Mouse (Mus musculus): ENCODE results near the gene Inpp4a.

The Inpp4a gene

DNA sequence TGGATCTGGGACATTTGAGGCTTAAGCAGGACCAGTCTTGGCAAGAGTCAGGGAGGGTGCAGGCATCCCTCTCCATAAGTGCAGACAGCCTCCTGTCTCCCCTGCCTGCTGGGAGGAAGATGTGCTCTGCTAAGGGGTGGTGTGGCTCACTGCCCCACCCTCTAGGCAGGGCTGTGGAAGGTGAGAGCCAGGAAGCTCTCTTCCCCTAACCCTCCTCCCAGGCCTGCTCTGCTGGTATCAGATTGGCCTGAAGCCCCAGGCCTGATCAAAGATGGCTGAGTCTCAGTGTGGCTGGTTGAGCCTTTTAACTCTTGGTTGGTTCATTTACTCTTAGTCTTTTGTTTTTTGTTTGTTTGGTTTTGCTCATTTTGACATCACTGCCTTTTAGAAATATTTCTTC lies 110.0 kb downstream of the Inpp4a start:
- DNase-seq (ENCODE audit: low read depth, low spot score), result no peak

DNA sequence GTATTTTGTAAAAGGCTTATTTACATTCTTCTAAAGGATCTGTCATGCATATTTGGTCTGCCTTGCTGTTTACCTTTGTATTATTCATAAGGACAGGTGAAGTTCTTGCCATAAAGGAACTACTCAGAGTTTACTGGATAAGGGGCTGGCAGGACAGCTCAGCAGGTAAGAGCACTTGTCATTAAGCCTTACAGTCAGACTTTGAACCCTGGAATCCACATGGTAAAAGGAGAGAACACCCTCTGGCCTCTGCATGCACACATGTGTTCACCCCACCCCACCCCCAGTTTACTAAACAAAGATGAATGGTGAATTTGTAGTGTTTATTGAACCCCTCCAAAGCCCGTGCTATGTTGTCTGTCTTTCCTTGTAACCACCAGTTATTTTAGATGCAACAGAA lies 115.7 kb downstream of the Inpp4a start:
- no peak for DNase-seq (ENCODE audit: low read depth, low spot score)

DNA sequence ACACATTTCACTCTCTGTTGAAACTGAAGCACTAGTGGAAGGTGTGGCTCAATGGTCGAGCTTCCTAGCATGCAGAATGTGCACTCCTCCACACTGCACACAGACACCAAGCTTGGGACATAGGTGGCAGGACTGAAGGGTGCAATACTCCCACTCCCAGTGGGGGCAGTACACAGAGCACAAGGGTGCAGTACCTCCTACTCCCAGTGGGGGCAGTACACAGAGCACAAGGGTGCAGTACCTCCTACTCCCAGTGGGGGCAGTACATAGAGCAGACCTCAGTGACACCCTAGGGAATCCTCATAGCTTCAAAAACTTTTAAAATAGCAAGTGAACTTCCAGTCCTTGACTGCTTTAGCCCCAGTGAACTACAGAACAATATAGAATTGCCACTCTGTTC lies 119.8 kb downstream of the Inpp4a start:
- peak; percentile 58 for DNase-seq (ENCODE audit: low read depth, low spot score)

DNA sequence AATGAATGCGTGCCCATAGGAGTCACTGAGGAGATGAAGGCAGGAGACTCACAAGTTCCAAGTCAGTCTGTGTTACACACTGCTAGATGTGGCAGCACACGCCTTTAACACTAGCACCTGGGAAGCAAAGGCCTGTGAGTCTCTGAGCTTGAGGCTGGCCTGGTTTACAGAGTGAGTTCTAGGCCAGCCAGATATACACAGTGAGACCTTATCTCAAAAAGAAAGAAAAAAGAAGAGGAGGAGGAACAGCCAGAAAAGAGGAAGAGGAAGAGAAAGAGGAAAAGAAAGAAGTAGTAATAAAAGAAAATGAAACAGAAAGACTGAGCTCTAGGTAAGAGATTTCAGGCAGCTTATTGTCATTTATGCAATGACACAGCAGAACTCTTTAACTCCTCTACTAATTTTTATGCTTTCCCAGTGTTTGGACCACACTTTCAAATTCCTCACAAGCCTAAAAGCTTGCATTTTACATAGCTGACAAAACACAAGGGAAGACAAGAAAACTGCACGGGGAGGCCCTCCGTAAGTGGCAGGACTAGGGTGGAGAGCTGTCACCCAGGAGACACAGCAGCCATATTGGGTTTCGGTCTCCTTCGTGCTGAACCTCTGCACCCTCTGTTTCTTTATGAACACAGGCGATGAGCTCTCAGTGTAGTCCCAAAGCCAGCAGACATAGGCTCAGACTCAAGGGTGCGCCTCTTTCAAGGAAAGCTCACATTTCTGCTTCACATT lies 127.6 kb downstream of the Inpp4a start:
- DNase-seq (ENCODE audit: low read depth, low spot score), result no peak

DNA sequence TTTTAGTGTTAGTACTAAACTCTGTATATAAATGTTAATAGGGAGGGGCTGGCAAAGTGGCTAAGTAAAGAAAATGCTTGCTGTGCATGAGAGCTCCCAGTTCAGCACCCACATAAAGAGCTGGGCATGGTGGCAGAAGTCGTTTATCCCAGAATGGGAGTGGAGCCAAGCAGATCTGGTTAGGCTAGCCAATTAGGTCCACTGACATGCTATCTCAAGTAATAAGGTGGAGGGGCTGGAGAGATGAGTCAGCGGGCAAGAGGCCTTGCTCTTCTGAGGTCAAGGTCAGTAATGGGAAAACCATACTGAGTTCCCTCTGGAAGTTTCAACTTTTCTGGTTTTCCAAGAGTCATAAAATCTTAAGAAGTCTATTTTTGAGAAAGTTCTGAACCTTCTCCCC lies 129.2 kb downstream of the Inpp4a start:
- peak; percentile 27 for DNase-seq (ENCODE audit: low read depth, low spot score)

DNA sequence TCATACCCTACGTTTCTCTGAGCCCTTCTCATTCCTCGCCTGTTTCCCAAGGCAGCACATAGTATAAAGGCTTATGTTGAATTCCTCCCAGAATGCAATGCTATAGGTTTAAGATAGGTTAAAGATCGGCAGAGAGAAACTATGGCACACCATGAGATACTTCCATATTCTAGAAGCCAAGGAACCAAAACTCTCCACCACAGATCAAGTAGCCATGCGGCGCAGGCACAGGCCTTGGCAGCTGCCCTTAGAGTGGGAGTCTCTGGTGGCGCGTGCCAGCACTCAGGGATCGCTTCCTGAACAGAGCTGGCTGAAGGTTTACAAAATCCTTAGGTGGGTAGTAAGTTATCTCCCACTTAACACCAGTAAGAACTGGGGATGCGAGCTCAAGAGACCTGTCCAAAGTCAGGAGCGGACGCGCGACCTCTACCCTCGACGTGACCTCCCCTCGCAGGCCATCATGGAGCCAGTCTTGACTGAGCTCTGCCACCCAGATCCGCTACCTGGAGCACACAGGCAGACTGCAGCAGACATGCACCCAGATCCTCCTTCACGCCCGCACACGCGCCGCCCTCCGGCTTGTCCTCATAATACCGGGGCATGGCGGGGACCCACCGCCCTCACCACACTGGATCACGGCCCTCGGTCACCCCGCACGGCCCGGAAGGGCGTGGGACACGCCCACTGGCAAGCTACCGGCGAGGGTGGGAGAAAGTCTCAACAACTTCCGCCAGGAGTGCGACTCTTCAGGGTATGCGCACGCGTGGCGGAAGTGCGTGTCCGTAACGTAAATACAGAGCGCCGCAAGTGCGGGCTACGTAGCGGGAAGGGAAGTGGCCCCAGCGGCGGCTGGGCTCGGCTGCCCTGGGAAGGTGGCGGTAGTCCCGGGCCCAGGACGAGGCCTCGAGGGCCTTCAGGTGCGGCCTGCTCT lies 130.0 kb downstream of the Inpp4a start, which contains the start of the genes Coa5 and Unc50:
Coa5 (minus strand) TSS at position 738 of the 931 bp plus-strand sequence.
Unc50 (plus strand) TSS at position 774 of the 931 bp plus-strand sequence.
- DNase-seq (ENCODE audit: low read depth, low spot score), result peak; percentile 97

DNA sequence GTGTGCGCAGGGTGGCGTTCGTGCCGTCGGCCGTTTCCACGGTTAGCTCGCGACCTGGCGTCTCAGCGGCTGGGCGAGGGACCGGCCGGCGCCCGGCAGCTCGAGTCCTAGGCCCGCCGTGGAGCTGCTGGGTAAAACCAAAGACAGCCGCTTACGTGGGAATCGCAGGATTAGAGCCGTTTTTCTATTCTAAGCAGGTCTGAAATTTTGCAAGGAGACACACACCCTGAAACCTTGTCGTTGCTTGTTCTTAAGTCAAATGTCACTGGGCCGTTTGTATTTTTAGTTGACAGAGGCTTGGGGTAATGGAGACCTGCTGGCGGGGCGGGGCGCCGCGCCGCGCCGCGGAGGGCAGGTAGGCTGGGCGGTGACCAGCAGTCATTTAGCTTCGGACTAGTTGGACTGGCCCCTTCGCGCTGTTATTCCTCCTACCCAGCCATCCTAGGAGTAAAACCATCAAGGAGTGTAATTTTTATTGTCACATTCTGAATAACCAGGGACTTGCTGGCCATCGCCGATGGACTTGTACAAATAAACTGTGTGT lies 130.7 kb downstream of the Inpp4a start:
- peak; percentile 51 for DNase-seq (ENCODE audit: low read depth, low spot score)

DNA sequence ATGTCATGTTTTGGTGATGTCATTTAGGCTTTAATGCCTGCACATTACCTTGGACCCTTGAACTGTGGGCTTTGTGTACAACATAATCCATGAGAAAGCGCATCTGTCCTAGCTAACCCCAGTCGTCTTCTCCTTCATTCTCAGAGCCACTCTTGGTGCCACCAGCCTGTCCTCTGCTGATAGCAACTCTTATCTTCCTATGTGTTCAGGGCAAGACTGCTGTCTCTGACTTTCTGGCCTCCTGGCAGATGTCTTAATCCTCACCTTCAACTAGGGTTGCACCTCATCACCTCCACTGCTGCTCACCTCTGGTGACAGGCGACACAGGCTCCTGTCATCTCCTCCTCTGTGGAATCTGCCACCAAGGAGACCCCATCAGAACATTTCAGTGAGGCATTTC lies 136.8 kb downstream of the Inpp4a start:
- DNase-seq (ENCODE audit: low read depth, low spot score), result no peak

DNA sequence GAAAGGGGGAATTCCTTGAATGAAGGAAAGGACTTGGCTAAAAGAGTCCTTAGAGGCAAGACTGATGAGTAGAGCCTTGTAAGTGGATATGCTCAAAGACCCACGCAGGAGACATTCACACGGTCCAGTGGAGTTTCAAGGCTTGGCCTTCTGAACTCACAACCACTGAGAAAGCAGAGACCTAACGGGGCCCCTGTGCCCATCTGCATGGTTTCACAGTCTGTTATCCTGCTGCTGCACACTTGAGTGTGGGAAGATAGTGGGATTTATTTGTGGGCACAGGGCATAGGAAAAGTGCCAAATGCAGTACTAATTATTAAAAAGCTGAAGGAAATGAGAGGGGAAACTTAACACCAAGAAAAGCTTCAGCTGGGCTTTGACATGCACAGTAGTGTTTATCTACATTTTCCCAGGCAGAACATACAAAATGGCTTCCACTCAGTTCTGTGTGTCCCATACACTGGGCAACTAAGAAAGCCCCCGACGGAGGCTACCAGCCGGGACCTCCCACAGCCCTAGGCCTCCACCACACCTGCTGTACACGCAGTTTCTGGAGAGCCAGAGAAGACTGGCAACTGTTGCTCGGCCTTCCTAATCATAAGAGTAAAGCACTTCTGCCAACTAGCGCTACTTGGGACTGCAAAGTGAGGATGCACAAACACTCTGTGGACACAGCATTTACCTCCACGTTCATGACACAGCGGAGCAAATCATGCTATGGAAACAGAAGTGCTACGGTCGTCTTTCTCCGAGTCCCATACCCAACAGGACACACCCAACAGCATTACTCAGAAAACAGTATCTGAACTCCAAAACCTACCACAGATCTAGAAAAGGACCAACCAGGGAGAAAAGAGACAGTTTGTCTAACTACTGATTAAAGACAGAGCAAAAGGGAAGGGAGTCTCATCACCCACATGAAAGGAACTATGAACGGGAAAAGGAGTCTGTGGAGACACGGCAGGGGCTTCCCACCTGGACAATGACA lies 143.5 kb downstream of the Inpp4a start:
- no peak for DNase-seq (ENCODE audit: low read depth, low spot score)

DNA sequence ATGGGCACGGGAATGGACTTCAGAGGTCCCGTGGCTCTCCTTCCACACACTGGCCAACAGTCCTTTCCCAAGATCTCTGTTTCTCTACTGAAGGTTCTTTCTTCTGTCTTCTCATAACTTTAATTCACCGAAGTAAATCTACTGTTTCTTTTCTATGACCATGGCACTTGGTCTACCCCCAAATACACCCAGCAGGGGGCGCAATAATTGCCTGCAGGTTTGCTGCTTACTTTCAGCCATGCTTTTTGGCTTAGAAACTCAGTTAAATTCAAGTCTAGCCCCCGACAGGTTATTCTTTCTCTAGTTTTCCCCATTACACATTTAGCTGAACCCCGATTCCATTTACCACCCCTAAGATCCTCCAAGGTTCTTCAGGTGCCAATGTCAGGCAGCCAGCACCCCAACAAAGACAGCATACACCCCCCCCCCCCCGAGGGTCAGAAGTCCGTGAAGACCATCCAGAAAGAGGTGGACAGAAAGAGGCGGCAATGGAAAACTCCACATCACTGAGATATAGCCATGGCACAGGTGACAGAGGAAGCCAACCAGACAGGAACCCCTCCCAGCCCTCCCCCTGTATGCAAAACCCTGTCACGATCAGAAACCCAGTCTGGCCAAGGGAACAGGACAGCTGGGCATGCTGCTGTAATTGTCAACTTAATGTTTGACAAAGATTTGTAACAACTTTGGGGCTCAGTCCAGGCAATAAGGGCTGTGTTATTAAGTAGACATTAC lies 148.9 kb downstream of the Inpp4a start:
- DNase-seq (ENCODE audit: low read depth, low spot score), result peak; percentile 37

DNA sequence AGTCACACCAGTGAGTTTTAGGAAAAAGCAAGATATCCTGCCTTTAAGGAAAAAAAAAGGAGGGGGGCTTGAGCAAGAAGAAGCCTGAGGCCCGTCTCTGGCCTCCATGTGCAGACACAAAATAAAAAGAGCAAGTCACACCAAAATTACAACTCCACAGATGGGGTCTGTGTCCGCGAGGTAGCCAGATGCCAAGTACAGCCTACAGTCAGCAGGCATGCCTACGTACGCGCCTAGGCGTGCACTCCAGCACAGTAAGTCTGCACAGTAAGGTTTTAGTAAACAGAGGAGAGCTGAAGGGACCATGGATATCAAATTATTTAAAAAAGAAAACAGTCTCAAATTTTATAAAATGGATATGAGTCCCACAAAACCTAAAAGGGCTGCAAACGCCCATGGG lies 151.6 kb downstream of the Inpp4a start:
- DNase-seq (ENCODE audit: low read depth, low spot score), result no peak

DNA sequence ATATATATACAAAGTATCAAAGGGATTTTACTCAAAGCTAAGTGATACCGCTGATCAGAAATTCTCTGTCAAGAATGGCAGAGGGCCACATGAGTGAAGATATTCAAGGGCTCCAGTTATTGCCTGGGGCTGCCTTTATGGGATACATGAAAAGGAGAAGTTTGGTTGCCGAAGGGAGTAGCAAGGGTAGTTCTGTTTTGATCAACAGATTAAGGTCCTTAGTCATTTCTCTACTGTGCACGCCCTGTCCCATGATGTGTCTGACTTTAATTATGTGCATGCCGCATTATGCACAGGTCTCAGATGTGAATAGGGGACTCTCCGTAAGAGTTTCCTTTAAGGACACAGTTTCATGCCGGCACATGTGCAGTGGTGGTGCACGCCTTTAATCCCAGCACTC lies 157.9 kb downstream of the Inpp4a start:
- no peak for DNase-seq (ENCODE audit: low read depth, low spot score)

Measured in 3T3-L1 (cell line).